Mouse (Mus musculus) cortical plate, adult 2 months (tissue): Measurements from ENCODE around the gene Chd1l.

Experiments used
- CTCF ChIP-seq: fragments of 200-500 bp; IDR thresholded peaks from 2 replicates; pipeline ENCODE4 v1.5.1; 2011; ENCODE audit warnings: mild to moderate bottlenecking, control low read depth, low read length; ENCODE audit not compliant: insufficient read depth; ENCODE audit errors: extremely low read depth
- POLR2A ChIP-seq: fragments of 200-500 bp; IDR thresholded peaks from 2 replicates; pipeline ENCODE4 v1.6.1; 2011; ENCODE audit warnings: mild to moderate bottlenecking, low read length, control low read depth; ENCODE audit not compliant: insufficient read depth; ENCODE audit errors: extremely low read depth

GRCm38 (mm10) chr3:97595066-97595465 lies 14.9 kb downstream of the Chd1l start:
- TF ChIP-seq CTCF (no peak), POLR2A (no peak)
